Mouse (Mus musculus): ENCODE measurements at regions not wholly inside any gene's neighbourhood (a gene's known extent, or its start where the extent isn't known, plus 50 kb on each side); places are given as distances from the start of the nearest gene placed in this dataset.

DNA sequence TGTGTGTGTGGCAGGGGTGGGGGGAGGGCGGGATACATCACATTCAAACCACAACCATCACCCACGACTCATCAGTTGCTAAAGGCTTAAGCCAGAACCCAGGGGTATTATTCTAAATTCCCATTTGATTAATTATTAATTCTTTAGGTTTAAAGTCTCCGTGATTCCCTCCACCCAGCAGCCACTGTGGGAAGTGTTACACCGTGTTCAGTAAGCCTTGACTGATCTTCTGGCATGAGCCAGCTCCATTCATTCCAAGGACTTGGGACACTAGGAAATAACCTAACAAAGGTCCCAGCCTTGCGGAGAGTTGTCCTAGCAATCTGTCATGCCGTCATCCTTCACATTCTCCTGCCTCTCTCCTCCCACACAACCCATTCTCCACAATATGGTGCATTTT is 256.6 kb downstream of the Rps15a start:
- TF ChIP-seq CTCF (IDR thresholded peaks at IDR 0.05; ENCODE audit: control insufficient read depth, insufficient read depth, insufficient read length) (no peak), MAX (IDR thresholded peaks at IDR 0.05) (no peak), CEBPB (IDR thresholded peaks at IDR 0.05; ENCODE audit: low read depth) (no peak), MYOG (IDR thresholded peaks at IDR 0.05; ENCODE audit: control insufficient read depth, extremely low read depth, insufficient read length) (no peak)
